ENCODE assay signal across 8 mouse cellular contexts in genomic region chr19:43494914-43495313, GRCm38 (mm10). TPM values are rescaled to one million over a fixed set of nuclear protein-coding genes. Genes with fewer than 3 reads are reported as not detected.
DNase-seq lines count a peak whose midpoint lies in the region; ATAC-seq and TF ChIP-seq lines count a peak whose summit lies in the region.
"Had no signal": no experiment of that assay in that cellular context is flagged by ENCODE, and none has a peak within 500 bp of the region (broad histone marks: within the 10 kb centered on the region; RNA-seq: fewer than 3 reads in every experiment).

No protein-coding gene starts in this region.

- H3K27me3 ChIP-seq in embryonic facial prominence, embryonic 14.5 days (replicated peaks; ENCODE audit: control insufficient read depth, insufficient read depth, low read length) = no peaks in the 10 kb centered on the region
- H3K27me3 ChIP-seq in intestine, postnatal 0 days (replicated peaks; ENCODE audit: control insufficient read depth, insufficient read depth, low read length) = no peaks in the 10 kb centered on the region
- no peaks in the 10 kb centered on the region for H3K27me3 ChIP-seq in midbrain, postnatal 0 days (ENCODE audit: insufficient read depth, low read length)

- ATAC-seq in embryonic facial prominence, embryonic 14.5 days (ENCODE audit: low read depth) = no peak
- ATAC-seq in intestine, postnatal 0 days = no peak
- no peak for ATAC-seq in midbrain, postnatal 0 days (ENCODE audit: low FRiP score)

- TF ChIP-seq CTCF in intestine, postnatal 0 days (IDR thresholded peaks at IDR 0.05; ENCODE audit: low read depth) = no peak
- TF ChIP-seq CTCF in midbrain, postnatal 0 days (IDR thresholded peaks at IDR 0.05) = no peak

- H3K4me2 ChIP-seq in embryonic facial prominence, embryonic 14.5 days (ENCODE audit: low read depth, low read length) = peak overlapping the region; percentile 54
- peak overlapping the region; percentile 49 for H3K4me2 ChIP-seq in intestine, postnatal 0 days (replicated peaks; ENCODE audit: low read depth)
- peak overlapping the region; percentile 29; the same call in 1 of the 2 replicates for H3K4me2 ChIP-seq in midbrain, postnatal 0 days (ENCODE audit: low read depth, low read length, poor library complexity, severe bottlenecking)

- H3K27ac ChIP-seq in embryonic facial prominence, embryonic 14.5 days (replicated peaks; ENCODE audit: low read depth, low read length) = no peak overlapping the region
- no peak overlapping the region for H3K27ac ChIP-seq in intestine, postnatal 0 days (ENCODE audit: low read depth, low read length)
- no peak overlapping the region for H3K27ac ChIP-seq in midbrain, postnatal 0 days (ENCODE audit: low read depth, low read length)

- no peaks in the 10 kb centered on the region for H3K9me3 ChIP-seq in embryonic facial prominence, embryonic 14.5 days (ENCODE audit: control insufficient read depth, low read length)
- H3K9me3 ChIP-seq in intestine, postnatal 0 days (ENCODE audit: control insufficient read depth) = no peaks in the 10 kb centered on the region
- no peaks in the 10 kb centered on the region for H3K9me3 ChIP-seq in midbrain, postnatal 0 days (ENCODE audit: low read length)

- H3K4me1 ChIP-seq in embryonic facial prominence, embryonic 14.5 days (ENCODE audit: control insufficient read depth, insufficient read depth, low read length) = 0 out of 2 replicates have a peak, but pooled peaks cover 3% of the 10 kb centered on the region
- 0 out of 2 replicates have a peak, but pooled peaks cover 3% of the 10 kb centered on the region for H3K4me1 ChIP-seq in intestine, postnatal 0 days (replicated peaks; ENCODE audit: control insufficient read depth, insufficient read depth, low read length)
- no peaks in the 10 kb centered on the region for H3K4me1 ChIP-seq in midbrain, postnatal 0 days (ENCODE audit: insufficient read depth, low read length)

- peak; percentile 51 for DNase-seq in embryo, embryonic 10 days (ENCODE audit: low spot score)
- DNase-seq in embryonic facial prominence, embryonic 14.5 days (ENCODE audit: low spot score) = peak; percentile 31
- no peak for DNase-seq in midbrain, postnatal 0 days (ENCODE audit: low spot score)
- no peak for DNase-seq in gastrocnemius, adult 18-20 months (ENCODE audit: low spot score)
- no peak for DNase-seq in gastrocnemius, postnatal 25 days
- no peak for DNase-seq in gastrocnemius, postnatal 4 days (ENCODE audit: low spot score in 2 of 2)
- DNase-seq: thymus, adult 2 months had no signal

- peak overlapping the region; percentile 21 for H3K4me3 ChIP-seq in embryonic facial prominence, embryonic 14.5 days (ENCODE audit: low read depth, low read length)
- H3K4me3 ChIP-seq in intestine, postnatal 0 days (ENCODE audit: low read depth, low read length) = no peak overlapping the region
- H3K4me3 ChIP-seq in midbrain, postnatal 0 days (ENCODE audit: low read depth, low read length) = no peak overlapping the region

- 14% methylated on average over 14 of the region's 14 CpGs for WGBS in embryonic facial prominence, embryonic 14.5 days
- WGBS in intestine, postnatal 0 days = 16% methylated on average over 14 of the region's 14 CpGs
- WGBS in midbrain, postnatal 0 days = 19% methylated on average over 14 of the region's 14 CpGs

- 0 out of 2 replicates have a peak overlapping the region, but pooled peaks have one; percentile 1 for H3K9ac ChIP-seq in embryonic facial prominence, embryonic 14.5 days (ENCODE audit: low read depth, low read length)
- 0 out of 2 replicates have a peak overlapping the region, but pooled peaks have one; percentile 17 for H3K9ac ChIP-seq in intestine, postnatal 0 days (ENCODE audit: low read depth, low read length)
- H3K9ac ChIP-seq in midbrain, postnatal 0 days (replicated peaks; ENCODE audit: low read length, poor library complexity, severe bottlenecking) = no peak overlapping the region

- peaks cover 8% of the 10 kb centered on the region for H3K36me3 ChIP-seq in embryonic facial prominence, embryonic 14.5 days (ENCODE audit: control insufficient read depth, insufficient read depth, low read length)
- peaks cover 2% of the 10 kb centered on the region for H3K36me3 ChIP-seq in intestine, postnatal 0 days (ENCODE audit: control insufficient read depth, insufficient read depth)
- peaks cover 13% of the 10 kb centered on the region for H3K36me3 ChIP-seq in midbrain, postnatal 0 days (ENCODE audit: insufficient read depth, low read length)

RNA-seq across cellular contexts. Expression of gene Got1, which starts 29.5 kb away (rescaled TPM):
- polyA plus RNA-seq in embryonic facial prominence, embryonic 14.5 days (2014; fragmentation: Nextera tagmentation; extraction: Ambion mirVana) = 33.1 and 34.4 TPM in 2 replicates
- polyA plus RNA-seq in intestine, postnatal 0 days (2015; fragmentation: Nextera tagmentation; extraction: Ambion mirVana) = 82.3 and 85.0 TPM in 2 replicates
- 89.8 and 103 TPM in 2 replicates for total RNA-seq in midbrain, postnatal 0 days (2014; rRNA removed)
- polyA plus RNA-seq in midbrain, postnatal 0 days (2015; fragmentation: Nextera tagmentation; extraction: Ambion mirVana) = 121 and 129 TPM in 2 replicates
- 100 to 1,000 TPM; 394 to 432 TPM for total RNA-seq in gastrocnemius, adult 18-20 months (2021)
- 100 to 1,000 TPM; 350 to 495 TPM for total RNA-seq in gastrocnemius, postnatal 25 days (2021)
- total RNA-seq in gastrocnemius, postnatal 4 days (2021) = 100 to 1,000 TPM; 102 to 115 TPM

RNA-seq across cellular contexts. Expression of gene Cnnm1, which starts 54.7 kb away (rescaled TPM):
- 0.96 and 1.4 TPM in 2 replicates for polyA plus RNA-seq in embryonic facial prominence, embryonic 14.5 days (2014; fragmentation: Nextera tagmentation; extraction: Ambion mirVana)
- 5.4 and 5.5 TPM in 2 replicates for polyA plus RNA-seq in intestine, postnatal 0 days (2015; fragmentation: Nextera tagmentation; extraction: Ambion mirVana)
- 7.5 and 9.7 TPM in 2 replicates for total RNA-seq in midbrain, postnatal 0 days (2014; rRNA removed)
- polyA plus RNA-seq in midbrain, postnatal 0 days (2015; fragmentation: Nextera tagmentation; extraction: Ambion mirVana) = 2.7 and 3.3 TPM in 2 replicates
- under 1 TPM in 1 of 2 experiments, not detected in 1; 0.12 TPM for total RNA-seq in gastrocnemius, adult 18-20 months (2021)
- total RNA-seq in gastrocnemius, postnatal 25 days (2021) = under 1 TPM in 1 of 2 experiments, not detected in 1; 0.05 TPM
- under 1 TPM; 0.42 to 0.47 TPM for total RNA-seq in gastrocnemius, postnatal 4 days (2021)

Comparison
In these comparisons a context has a peak if more than half of its experiments do, and no peak if none do; other contexts are left out.
1. DNase-seq: peak in embryo, embryonic 10 days (single experiment) and embryonic facial prominence, embryonic 14.5 days (single experiment); none in midbrain, postnatal 0 days (single experiment), gastrocnemius, adult 18-20 months (single experiment), gastrocnemius, postnatal 25 days (single experiment) and gastrocnemius, postnatal 4 days (0 of 2).
2. Peak in every context shown above with its lines, with median percentiles within 50 percentile points of each other: H3K4me2 ChIP-seq.